Mouse (Mus musculus) embryonic fibroblast, embryonic 13.5 days (primary cell): ENCODE results near the gene 5830473C10Rik. TPM values are rescaled to one million over a fixed set of nuclear protein-coding genes. Genes with fewer than 3 reads are reported as not detected.

ENCODE experiments used
- H3K27ac ChIP-seq: 2 replicates; pipeline ENCODE4 v1.5.1; 2012; ENCODE audit warnings: low read length, control low read depth, inconsistent platforms; ENCODE audit not compliant: insufficient read depth
- H3K4me1 ChIP-seq: 2 replicates; pipeline ENCODE4 v1.6.1; 2011; ENCODE audit warnings: low read length; ENCODE audit not compliant: control insufficient read depth, insufficient read depth
- H3K4me3 ChIP-seq: 2 replicates; pipeline ENCODE4 v1.5.1; 2011; ENCODE audit warnings: mild to moderate bottlenecking, control low read depth, low read length; ENCODE audit not compliant: insufficient read depth
- CTCF ChIP-seq: IDR thresholded peaks from 2 replicates; pipeline ENCODE4 v1.5.1; 2011; ENCODE audit warnings: mild to moderate bottlenecking, control low read depth, low read length, moderate library complexity, borderline replicate concordance; ENCODE audit not compliant: insufficient read depth
- POLR2A ChIP-seq: IDR thresholded peaks from 2 replicates; pipeline ENCODE4 v1.6.1; 2011; ENCODE audit warnings: low read depth, mild to moderate bottlenecking, control low read depth, low read length, moderate library complexity
- polyA plus RNA-seq: library from polyadenylated mRNA; stranded (reverse); fragments of >200 nt; gene quantifications from 2 replicates; pipeline ENCODE4 v1.2.4, GENCODE M21; 2011; ENCODE audit warnings: low read depth; ENCODE audit not compliant: missing spikeins, insufficient read length

5830473C10Rik gene
- polyA plus RNA-seq, 1 experiment = not detected

DNA sequence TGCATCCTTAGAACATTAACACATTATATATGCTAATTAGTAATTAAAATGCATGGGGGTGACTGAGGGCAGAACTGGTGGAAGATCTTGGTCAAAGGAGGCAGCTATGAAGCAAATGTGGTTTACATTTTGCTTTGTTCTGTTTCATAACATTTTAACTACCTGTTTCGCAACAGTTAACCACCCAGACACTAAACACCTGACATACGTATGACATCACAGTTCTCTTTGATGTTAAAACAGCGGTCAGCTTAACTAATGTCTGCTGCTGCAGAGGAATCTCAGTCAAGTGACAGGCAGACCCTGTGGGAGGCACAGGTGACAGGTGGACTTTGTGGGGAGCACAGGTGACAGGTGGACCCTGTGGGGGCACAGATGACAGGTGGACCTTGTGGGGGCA, 57.0 kb downstream of the 5830473C10Rik start:
- no peak for TF ChIP-seq CTCF
- no peak for TF ChIP-seq POLR2A
- no peak overlapping the region for H3K27ac ChIP-seq
- peaks cover 14% of the 10 kb centered on the region for H3K4me1 ChIP-seq

DNA sequence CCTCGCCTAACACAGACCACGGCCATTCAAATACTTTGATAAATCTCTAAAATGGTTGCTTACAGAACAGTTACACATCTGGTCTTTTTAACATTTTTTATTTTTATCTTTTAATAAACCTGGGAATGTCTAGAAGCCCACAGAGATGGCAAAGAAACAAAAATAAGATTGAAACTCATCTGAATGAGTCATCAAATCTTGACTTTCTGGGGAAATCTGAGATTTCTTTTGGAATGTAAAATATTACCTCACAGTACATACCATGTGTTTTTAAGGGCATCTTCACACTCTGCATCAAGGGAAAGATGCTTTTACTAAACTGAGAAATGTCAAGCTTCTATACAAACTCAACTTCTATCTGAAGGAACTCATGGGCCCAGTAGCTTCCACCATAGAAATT, 60.4 kb downstream of the 5830473C10Rik start:
- Histone ChIP-seq H3K4me3 (no peak overlapping the region), H3K4me1 (peaks cover 10% of the 10 kb centered on the region), H3K27ac (peak overlapping the region; percentile 59)
- TF ChIP-seq POLR2A = no peak
- TF ChIP-seq CTCF = no peak

More for the DNA sequence above, 57.0 kb downstream of the 5830473C10Rik start:
- no peak overlapping the region for H3K4me3 ChIP-seq

DNA sequence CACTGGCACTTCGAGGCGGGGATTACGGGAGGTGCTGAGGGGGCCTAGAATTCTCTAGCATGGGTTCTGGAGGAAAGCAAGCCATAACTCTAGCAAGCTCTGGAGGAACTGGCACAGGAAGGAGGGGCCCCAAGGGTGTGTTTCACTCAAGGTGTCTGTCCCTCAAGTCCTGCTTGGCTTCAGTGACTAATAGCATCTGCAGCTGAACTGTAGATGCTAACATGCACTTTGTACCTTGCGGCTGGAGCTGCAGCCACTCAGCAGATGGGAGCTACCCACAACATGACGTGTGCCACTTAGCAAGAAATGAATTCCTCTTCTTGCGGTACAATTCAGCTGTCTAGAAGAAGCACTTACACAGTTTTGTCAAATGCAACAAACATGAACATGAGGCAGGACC, 60.8 kb downstream of the 5830473C10Rik start:
- Histone ChIP-seq H3K4me3 (no peak overlapping the region), H3K4me1 (peaks cover 10% of the 10 kb centered on the region), H3K27ac (peak overlapping the region; percentile 59)
- TF ChIP-seq CTCF = no peak
- no peak for TF ChIP-seq POLR2A

DNA sequence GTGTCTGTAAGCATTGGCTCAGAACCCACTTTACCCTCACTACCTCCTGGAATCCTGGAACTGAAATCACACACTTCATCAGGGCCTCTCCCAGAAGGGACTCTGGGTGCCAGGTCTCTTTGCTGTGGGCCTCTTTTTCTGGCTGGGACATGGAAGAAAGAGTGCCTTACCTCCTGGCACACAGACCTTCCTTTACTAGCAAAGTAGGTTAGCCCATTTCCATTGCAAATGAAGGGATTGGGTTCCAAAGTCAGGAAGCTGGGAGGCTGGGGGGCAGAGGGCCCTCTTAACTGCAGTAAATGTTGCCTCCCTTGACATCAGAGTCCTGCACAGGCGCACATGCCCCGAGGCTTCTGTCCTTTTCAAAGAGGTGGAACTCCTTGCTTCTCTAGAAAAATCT, 62.3 kb downstream of the 5830473C10Rik start:
- no peak overlapping the region for H3K27ac ChIP-seq

DNA sequence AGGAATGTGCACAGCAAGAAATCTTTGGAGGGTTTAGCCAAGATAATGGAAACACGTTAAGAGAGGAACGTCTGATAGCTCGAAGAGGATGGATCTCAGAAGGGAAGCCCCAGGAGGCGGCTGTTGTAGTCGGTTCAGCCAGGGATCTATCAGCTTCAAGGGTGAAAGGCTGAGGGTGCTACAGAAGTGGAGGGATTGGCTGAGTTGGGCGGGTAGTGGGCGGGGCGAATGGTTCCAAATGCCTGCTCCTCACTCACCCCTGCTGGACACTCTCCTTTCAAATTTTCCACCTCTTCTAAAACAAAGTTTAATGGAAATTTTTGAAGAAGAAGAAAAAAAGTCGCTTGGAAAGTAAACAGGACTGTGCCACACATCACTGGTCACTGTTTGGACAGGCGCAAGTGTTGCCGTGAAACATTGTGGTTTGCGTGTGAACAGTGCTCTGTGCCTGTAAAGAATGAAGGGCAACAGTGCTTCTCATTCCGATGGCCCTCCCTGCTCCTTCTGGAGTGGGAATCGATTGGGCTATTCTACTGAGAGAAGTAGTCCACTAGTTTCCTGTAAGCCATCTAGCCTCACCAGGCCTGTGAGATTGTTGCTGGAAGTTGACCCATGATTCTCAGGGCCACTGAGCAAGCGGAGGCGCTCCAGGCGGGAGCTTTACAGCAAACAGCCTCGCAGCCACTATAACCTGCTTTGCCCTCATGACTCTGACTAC, 64.0 kb downstream of the 5830473C10Rik start:
- no peak for TF ChIP-seq POLR2A
- no peak for TF ChIP-seq CTCF
- peaks cover 10% of the 10 kb centered on the region for H3K4me1 ChIP-seq
- H3K4me3 ChIP-seq = no peak overlapping the region
- no peak overlapping the region for H3K27ac ChIP-seq

More for the DNA sequence above, 62.3 kb downstream of the 5830473C10Rik start:
- no peak overlapping the region for H3K4me3 ChIP-seq
- TF ChIP-seq POLR2A = no peak
- TF ChIP-seq CTCF = no peak
- H3K4me1 ChIP-seq = peaks cover 10% of the 10 kb centered on the region

DNA sequence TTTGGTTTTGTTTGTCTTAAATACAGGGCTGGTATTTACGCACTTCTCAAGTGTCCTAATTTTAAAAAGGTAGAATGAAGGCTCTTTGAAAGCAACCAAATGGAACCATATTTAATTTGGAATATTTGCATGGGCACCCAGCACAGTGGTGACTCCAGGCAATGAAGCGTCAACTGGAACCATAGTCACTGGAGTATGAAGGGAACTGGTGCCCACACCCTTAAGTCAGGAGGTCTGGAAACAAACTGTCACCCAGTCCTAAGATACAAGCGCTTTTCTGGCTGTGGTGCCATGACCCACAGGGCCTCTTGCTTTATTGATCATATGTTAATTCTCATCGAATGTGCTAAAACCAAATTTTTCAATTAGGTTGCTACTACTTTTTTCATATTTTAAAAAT, 66.5 kb downstream of the 5830473C10Rik start:
- Histone ChIP-seq H3K27ac (no peak overlapping the region), H3K4me1 (no peaks in the 10 kb centered on the region), H3K4me3 (no peak overlapping the region)
- TF ChIP-seq POLR2A (no peak), CTCF (no peak)

DNA sequence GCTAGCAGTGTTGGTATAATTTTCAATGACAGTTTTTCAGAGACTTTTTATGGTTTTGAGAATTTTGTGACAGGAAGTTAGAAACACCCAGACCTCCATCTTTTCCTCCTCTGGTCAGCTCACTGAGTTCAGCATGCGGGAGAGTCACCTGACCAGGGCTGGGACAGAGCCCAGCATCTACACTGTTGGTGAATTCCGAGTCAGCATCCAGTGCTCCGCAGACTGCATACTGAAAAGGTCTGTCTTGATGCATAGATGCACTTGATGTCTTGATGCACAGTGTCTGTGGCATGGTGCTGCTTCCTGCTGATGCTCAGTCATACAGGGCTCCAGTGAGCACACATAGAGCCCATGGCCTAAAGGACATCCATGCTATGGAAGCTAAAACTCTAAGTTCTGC, 67.1 kb downstream of the 5830473C10Rik start:
- no peak overlapping the region for H3K4me3 ChIP-seq
- no peak for TF ChIP-seq CTCF
- TF ChIP-seq POLR2A = no peak

DNA sequence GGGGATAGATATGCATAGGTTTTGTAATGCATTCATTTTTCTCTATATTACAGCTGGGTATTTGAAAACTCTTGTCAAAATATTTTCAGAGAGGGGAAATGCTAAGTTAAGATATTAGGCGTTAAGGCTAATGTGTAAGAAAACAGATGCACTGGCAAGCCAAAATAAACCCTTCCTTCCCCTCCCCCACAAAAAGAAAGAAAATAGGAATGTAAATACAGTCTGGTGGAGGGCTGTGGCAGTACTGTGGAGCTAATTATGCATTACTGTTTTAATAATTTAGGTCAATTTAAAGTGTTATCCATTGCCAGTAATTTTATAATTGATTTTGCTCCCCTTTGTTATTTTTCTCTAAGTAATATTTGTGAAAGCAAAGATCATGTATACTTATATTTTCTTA, 67.6 kb downstream of the 5830473C10Rik start:
- Histone ChIP-seq H3K27ac (no peak overlapping the region), H3K4me3 (no peak overlapping the region), H3K4me1 (no peaks in the 10 kb centered on the region)
- TF ChIP-seq POLR2A = no peak
- no peak for TF ChIP-seq CTCF

More for the DNA sequence above, 67.1 kb downstream of the 5830473C10Rik start:
- H3K27ac ChIP-seq = no peak overlapping the region
- H3K4me1 ChIP-seq = no peaks in the 10 kb centered on the region

DNA sequence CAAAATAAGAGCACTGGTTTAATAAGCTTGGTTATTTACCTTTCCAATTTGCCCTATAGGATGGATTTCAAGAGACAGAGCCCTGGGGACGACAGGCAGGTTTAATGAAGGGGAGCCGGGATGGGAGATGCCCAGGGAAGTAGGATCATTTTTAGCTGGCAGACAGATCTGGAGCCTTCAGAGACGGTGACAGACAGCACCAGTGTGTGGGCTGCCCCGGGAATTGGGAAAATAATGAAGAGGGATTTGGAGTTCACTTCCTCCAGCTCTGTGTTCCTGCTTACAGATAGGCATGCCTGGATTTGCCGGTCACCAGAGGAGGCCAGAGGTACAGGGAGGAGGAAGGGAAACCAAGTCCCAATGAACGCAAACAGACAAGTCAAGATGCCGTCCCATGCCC, 74.0 kb downstream of the 5830473C10Rik start:
- Histone ChIP-seq H3K4me3 (no peak overlapping the region), H3K27ac (0 out of 2 replicates have a peak overlapping the region, but pooled peaks have one; percentile 26), H3K4me1 (0 out of 2 replicates have a peak, but pooled peaks cover 3% of the 10 kb centered on the region)
- TF ChIP-seq CTCF = no peak
- no peak for TF ChIP-seq POLR2A

DNA sequence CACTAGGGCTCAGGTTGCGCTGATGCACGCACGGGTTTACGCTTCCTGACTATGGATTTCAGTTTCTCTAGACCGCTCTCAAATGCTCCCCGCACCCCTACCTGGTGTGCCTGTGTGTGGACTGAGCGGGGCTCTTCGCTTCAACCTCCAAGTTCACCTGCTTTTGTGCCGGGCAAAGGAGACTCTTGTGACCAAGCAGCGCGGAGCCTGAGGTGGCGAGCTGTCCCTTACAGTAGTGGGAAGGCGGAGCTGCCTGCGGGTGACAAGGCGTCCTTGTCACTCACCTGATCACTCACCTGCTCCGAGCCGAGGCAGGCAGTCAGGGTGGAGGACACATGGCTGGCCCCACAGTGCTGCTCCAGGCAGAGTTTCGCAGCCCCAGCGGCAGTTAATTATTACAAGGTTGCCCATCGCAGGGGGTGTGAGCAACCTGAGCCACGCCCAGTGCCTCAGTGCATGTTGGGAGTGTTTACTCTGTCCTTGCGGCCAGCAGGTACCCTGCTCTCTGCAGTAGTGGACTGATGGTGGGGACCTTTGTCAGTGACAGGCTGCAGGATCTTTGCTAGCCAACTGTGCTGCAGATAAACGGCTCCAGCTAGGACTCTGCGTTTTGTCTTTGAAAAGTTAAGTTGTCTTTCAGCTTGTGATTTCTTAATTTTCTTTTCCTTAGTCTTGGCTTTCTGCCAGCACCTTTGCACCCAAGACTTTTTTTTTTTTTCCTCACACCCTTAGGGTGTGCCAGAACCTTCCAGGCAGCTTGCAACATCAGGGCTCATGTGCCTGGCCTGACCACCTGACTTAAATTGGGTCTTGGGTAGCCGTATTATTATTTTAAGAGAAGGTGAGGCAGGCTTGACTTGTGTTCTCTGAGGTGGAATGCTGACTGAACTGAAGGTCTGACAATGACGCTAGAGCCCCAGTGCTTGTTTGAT, 79.6 kb downstream of the 5830473C10Rik start, which contains the start of gene Rassf6:
Gene Rassf6, minus strand, starts transcription at position 372 of the 932 bp plus-strand sequence.
- no peak for TF ChIP-seq CTCF
- TF ChIP-seq POLR2A = no peak
- H3K4me1 ChIP-seq = no peaks in the 10 kb centered on the region
- H3K27ac ChIP-seq = no peak within 1 kb of the TSS
- peak within 1 kb of the TSS; percentile 11; the same call in 1 of the 2 replicates for H3K4me3 ChIP-seq
